Comparison of ENCODE assay signal across 17 mouse cellular contexts in genomic region chr5:30917891-30918670, GRCm38 (mm10). TPM values are rescaled to one million over a fixed set of nuclear protein-coding genes. Genes with fewer than 3 reads are reported as not detected.
A peak's percentile ranks its signal among the peaks of the same experiment; 100 is the strongest.
DNase-seq lines count a peak whose midpoint lies in the region; ATAC-seq and TF ChIP-seq lines count a peak whose summit lies in the region.
"Had no signal": no experiment of that assay in that cellular context is flagged by ENCODE, and none has a peak within 500 bp of the region (broad histone marks: within the 10 kb centered on the region; RNA-seq: fewer than 3 reads in every experiment).

No protein-coding gene starts in this region.

- no peaks in the 10 kb centered on the region for H3K9me3 ChIP-seq in forebrain, embryonic 14.5 days (replicated peaks; ENCODE audit: control insufficient read depth, low read length)
- H3K9me3 ChIP-seq in forebrain, postnatal 0 days (ENCODE audit: low read length) = no peaks in the 10 kb centered on the region
- no peaks in the 10 kb centered on the region for H3K9me3 ChIP-seq in kidney, embryonic 15.5 days (replicated peaks)
- no peaks in the 10 kb centered on the region for H3K9me3 ChIP-seq in midbrain, embryonic 16.5 days (replicated peaks; ENCODE audit: control insufficient read depth, low read length, poor library complexity, severe bottlenecking)
- H3K9me3 ChIP-seq in midbrain, postnatal 0 days (ENCODE audit: low read length) = no peaks in the 10 kb centered on the region
- no peaks in the 10 kb centered on the region for H3K9me3 ChIP-seq in stomach, postnatal 0 days (ENCODE audit: control insufficient read depth, low read length)
- H3K9me3 ChIP-seq: liver, embryonic 15.5 days; neural tube, embryonic 13.5 days had no signal

- H3K27me3 ChIP-seq in forebrain, embryonic 14.5 days (replicated peaks; ENCODE audit: control insufficient read depth, insufficient read depth, low read length) = no peaks in the 10 kb centered on the region
- no peaks in the 10 kb centered on the region for H3K27me3 ChIP-seq in forebrain, postnatal 0 days (ENCODE audit: insufficient read depth, low read length)
- no peaks in the 10 kb centered on the region for H3K27me3 ChIP-seq in kidney, embryonic 15.5 days
- no peaks in the 10 kb centered on the region for H3K27me3 ChIP-seq in midbrain, embryonic 16.5 days (ENCODE audit: control insufficient read depth, insufficient read depth, low read depth, low read length)
- H3K27me3 ChIP-seq in midbrain, postnatal 0 days (ENCODE audit: insufficient read depth, low read length) = no peaks in the 10 kb centered on the region
- H3K27me3 ChIP-seq in stomach, postnatal 0 days (ENCODE audit: control insufficient read depth, insufficient read depth, low read length) = no peaks in the 10 kb centered on the region
- H3K27me3 ChIP-seq: liver, embryonic 15.5 days had no signal

- ATAC-seq in forebrain, embryonic 14.5 days = no peak
- ATAC-seq in forebrain, postnatal 0 days = no peak
- ATAC-seq in kidney, embryonic 15.5 days (replicated peaks; ENCODE audit: low FRiP score) = no peak
- no peak for ATAC-seq in midbrain, embryonic 16.5 days
- ATAC-seq in midbrain, postnatal 0 days (ENCODE audit: low FRiP score) = no peak
- ATAC-seq in stomach, postnatal 0 days (ENCODE audit: low FRiP score, low TSS enrichment) = no peak

- H3K4me2 ChIP-seq in forebrain, embryonic 14.5 days (ENCODE audit: low read length) = no peak overlapping the region
- no peak overlapping the region for H3K4me2 ChIP-seq in forebrain, postnatal 0 days (ENCODE audit: low read depth)
- no peak overlapping the region for H3K4me2 ChIP-seq in kidney, embryonic 15.5 days
- H3K4me2 ChIP-seq in midbrain, embryonic 16.5 days (ENCODE audit: low read length) = no peak overlapping the region
- H3K4me2 ChIP-seq in midbrain, postnatal 0 days (ENCODE audit: low read depth, low read length, poor library complexity, severe bottlenecking) = no peak overlapping the region
- no peak overlapping the region for H3K4me2 ChIP-seq in stomach, postnatal 0 days (replicated peaks; ENCODE audit: low read depth)
- H3K4me2 ChIP-seq: liver, embryonic 15.5 days; neural tube, embryonic 13.5 days had no signal

- H3K36me3 ChIP-seq in forebrain, embryonic 14.5 days (ENCODE audit: control insufficient read depth, insufficient read depth, low read length) = no peaks in the 10 kb centered on the region
- H3K36me3 ChIP-seq in forebrain, postnatal 0 days (ENCODE audit: insufficient read depth) = no peaks in the 10 kb centered on the region
- peaks cover 45% of the 10 kb centered on the region for H3K36me3 ChIP-seq in kidney, embryonic 15.5 days
- H3K36me3 ChIP-seq in midbrain, embryonic 16.5 days (ENCODE audit: control insufficient read depth, insufficient read depth, low read length) = no peaks in the 10 kb centered on the region
- no peaks in the 10 kb centered on the region for H3K36me3 ChIP-seq in midbrain, postnatal 0 days (ENCODE audit: insufficient read depth, low read length)
- peaks cover 16% of the 10 kb centered on the region for H3K36me3 ChIP-seq in stomach, postnatal 0 days (ENCODE audit: control insufficient read depth, insufficient read depth, low read length)
- H3K36me3 ChIP-seq: neural tube, embryonic 13.5 days had no signal

- WGBS in forebrain, embryonic 14.5 days = 84% methylated on average over 31 of the region's 31 CpGs
- 85% methylated on average over 31 of the region's 31 CpGs for WGBS in forebrain, postnatal 0 days
- 86% methylated on average over 31 of the region's 31 CpGs for WGBS in kidney, embryonic 15.5 days
- WGBS in midbrain, embryonic 16.5 days = 84% methylated on average over 31 of the region's 31 CpGs
- WGBS in midbrain, postnatal 0 days = 86% methylated on average over 31 of the region's 31 CpGs
- WGBS in stomach, postnatal 0 days = 84% methylated on average over 31 of the region's 31 CpGs

- H3K4me1 ChIP-seq in forebrain, embryonic 14.5 days (ENCODE audit: control insufficient read depth, insufficient read depth, low read length) = peaks cover 16% of the 10 kb centered on the region
- 0 out of 2 replicates have a peak, but pooled peaks cover 4% of the 10 kb centered on the region for H3K4me1 ChIP-seq in forebrain, postnatal 0 days (ENCODE audit: insufficient read depth)
- H3K4me1 ChIP-seq in kidney, embryonic 15.5 days = peaks cover 88% of the 10 kb centered on the region
- peaks cover 15% of the 10 kb centered on the region for H3K4me1 ChIP-seq in midbrain, embryonic 16.5 days (ENCODE audit: control insufficient read depth, insufficient read depth, low read length)
- H3K4me1 ChIP-seq in midbrain, postnatal 0 days (ENCODE audit: insufficient read depth, low read length) = peaks cover 3% of the 10 kb centered on the region; the same call in 1 of the 2 replicates
- H3K4me1 ChIP-seq in stomach, postnatal 0 days (replicated peaks; ENCODE audit: control insufficient read depth, insufficient read depth) = no peaks in the 10 kb centered on the region; the same call in 1 of the 2 replicates

- no peak for DNase-seq in forebrain, embryonic 14.5 days (ENCODE audit: low spot score)
- DNase-seq in forebrain, postnatal 0 days = no peak
- no peak for DNase-seq in kidney, adult 8-10 months
- DNase-seq in midbrain, postnatal 0 days (ENCODE audit: low spot score) = no peak
- DNase-seq in stomach, postnatal 0 days (ENCODE audit: low spot score) = no peak
- no peak for DNase-seq in right cerebral cortex, adult 18-20 months
- DNase-seq: cerebellum, adult 18-20 months; gastrocnemius, postnatal 25 days; heart, postnatal 14 days; layer of hippocampus, adult 9-11 months; lung, postnatal 36 days; thymus, adult 18-20 months had no signal

- TF ChIP-seq EP300 in stomach, postnatal 0 days (optimal IDR thresholded peaks at IDR 0.05) = no peak

- H3K27ac ChIP-seq in forebrain, embryonic 14.5 days (ENCODE audit: low read depth, low read length) = no peak overlapping the region
- no peak overlapping the region for H3K27ac ChIP-seq in forebrain, postnatal 0 days (ENCODE audit: low read depth, low read length)
- H3K27ac ChIP-seq in kidney, embryonic 15.5 days = peak overlapping the region; percentile 9; the same call in 1 of the 2 replicates
- H3K27ac ChIP-seq in midbrain, embryonic 16.5 days (ENCODE audit: low read length) = no peak overlapping the region
- H3K27ac ChIP-seq in midbrain, postnatal 0 days (ENCODE audit: low read depth, low read length) = no peak overlapping the region
- no peak overlapping the region for H3K27ac ChIP-seq in stomach, postnatal 0 days (replicated peaks)
- H3K27ac ChIP-seq: liver, embryonic 15.5 days; neural tube, embryonic 13.5 days had no signal

- no peak overlapping the region for H3K4me3 ChIP-seq in forebrain, embryonic 14.5 days (ENCODE audit: low read depth, low read length)
- no peak overlapping the region for H3K4me3 ChIP-seq in forebrain, postnatal 0 days (ENCODE audit: low read depth, low read length)
- H3K4me3 ChIP-seq in kidney, embryonic 15.5 days (replicated peaks) = no peak overlapping the region
- no peak overlapping the region for H3K4me3 ChIP-seq in midbrain, embryonic 16.5 days (ENCODE audit: low read depth, low read length)
- H3K4me3 ChIP-seq in midbrain, postnatal 0 days (ENCODE audit: low read depth, low read length) = no peak overlapping the region
- no peak overlapping the region for H3K4me3 ChIP-seq in stomach, postnatal 0 days (ENCODE audit: low read depth, low read length)
- H3K4me3 ChIP-seq: erythroblast, embryonic 14.5 days; liver, embryonic 15.5 days; neural tube, embryonic 13.5 days had no signal

- TF ChIP-seq CTCF in forebrain, postnatal 0 days (IDR thresholded peaks at IDR 0.05; ENCODE audit: low read depth) = no peak
- TF ChIP-seq CTCF in midbrain, postnatal 0 days (IDR thresholded peaks at IDR 0.05) = no peak
- TF ChIP-seq CTCF in stomach, postnatal 0 days (IDR thresholded peaks at IDR 0.05; ENCODE audit: low read depth) = no peak

- H3K9ac ChIP-seq in forebrain, embryonic 14.5 days (ENCODE audit: low read length) = peak overlapping the region; percentile 8; the same call in 1 of the 2 replicates
- H3K9ac ChIP-seq in forebrain, postnatal 0 days = no peak overlapping the region
- no peak overlapping the region for H3K9ac ChIP-seq in kidney, embryonic 15.5 days
- H3K9ac ChIP-seq in midbrain, embryonic 16.5 days (ENCODE audit: low read depth, low read length) = 0 out of 2 replicates have a peak overlapping the region, but pooled peaks have one; percentile 14
- H3K9ac ChIP-seq in midbrain, postnatal 0 days (replicated peaks; ENCODE audit: low read length, poor library complexity, severe bottlenecking) = no peak overlapping the region
- peak overlapping the region; percentile 27; the same call in 1 of the 2 replicates for H3K9ac ChIP-seq in stomach, postnatal 0 days (ENCODE audit: low read length)
- H3K9ac ChIP-seq: liver, embryonic 15.5 days; neural tube, embryonic 13.5 days had no signal

RNA-seq across cellular contexts. Expression of gene Khk, which starts 3.1 kb away (rescaled TPM):
- 8.3 and 11.2 TPM in 2 replicates for polyA plus RNA-seq in forebrain, embryonic 14.5 days (2014; fragmentation: Nextera tagmentation; extraction: Ambion mirVana)
- total RNA-seq in forebrain, postnatal 0 days (2014; rRNA removed) = 4.5 and 5.3 TPM in 2 replicates
- polyA plus RNA-seq in forebrain, postnatal 0 days (2015; fragmentation: Nextera tagmentation; extraction: Ambion mirVana) = 11.7 and 13.2 TPM in 2 replicates
- polyA plus RNA-seq in kidney, embryonic 15.5 days (2015; fragmentation: Nextera tagmentation; extraction: Ambion mirVana) = 29.3 and 29.7 TPM in 2 replicates
- polyA plus RNA-seq in midbrain, embryonic 16.5 days (2015; fragmentation: Nextera tagmentation; extraction: Ambion mirVana) = 9.6 and 9.9 TPM in 2 replicates
- total RNA-seq in midbrain, postnatal 0 days (2014; rRNA removed) = 1.4 and 12.3 TPM in 2 replicates
- 14.3 and 17.6 TPM in 2 replicates for polyA plus RNA-seq in midbrain, postnatal 0 days (2015; fragmentation: Nextera tagmentation; extraction: Ambion mirVana)
- 28.4 and 33.6 TPM in 2 replicates for polyA plus RNA-seq in stomach, postnatal 0 days (2015; fragmentation: Nextera tagmentation; extraction: Ambion mirVana)

RNA-seq across cellular contexts. Expression of gene Emilin1, which starts 4.9 kb away (rescaled TPM):
- 8.6 and 11.6 TPM in 2 replicates for polyA plus RNA-seq in forebrain, embryonic 14.5 days (2014; fragmentation: Nextera tagmentation; extraction: Ambion mirVana)
- total RNA-seq in forebrain, postnatal 0 days (2014; rRNA removed) = 10.0 and 11.3 TPM in 2 replicates
- 9.6 and 10.0 TPM in 2 replicates for polyA plus RNA-seq in forebrain, postnatal 0 days (2015; fragmentation: Nextera tagmentation; extraction: Ambion mirVana)
- 258 and 306 TPM in 2 replicates for polyA plus RNA-seq in kidney, embryonic 15.5 days (2015; fragmentation: Nextera tagmentation; extraction: Ambion mirVana)
- 11.7 and 12.3 TPM in 2 replicates for polyA plus RNA-seq in midbrain, embryonic 16.5 days (2015; fragmentation: Nextera tagmentation; extraction: Ambion mirVana)
- total RNA-seq in midbrain, postnatal 0 days (2014; rRNA removed) = 7.4 and 11.8 TPM in 2 replicates
- polyA plus RNA-seq in midbrain, postnatal 0 days (2015; fragmentation: Nextera tagmentation; extraction: Ambion mirVana) = 9.0 and 9.8 TPM in 2 replicates
- polyA plus RNA-seq in stomach, postnatal 0 days (2015; fragmentation: Nextera tagmentation; extraction: Ambion mirVana) = 85.6 and 97.0 TPM in 2 replicates

RNA-seq across cellular contexts. Expression of gene Ost4, which starts 10.5 kb away (rescaled TPM):
- 265 and 340 TPM in 2 replicates for polyA plus RNA-seq in forebrain, embryonic 14.5 days (2014; fragmentation: Nextera tagmentation; extraction: Ambion mirVana)
- total RNA-seq in forebrain, postnatal 0 days (2014; rRNA removed) = 116 and 130 TPM in 2 replicates
- polyA plus RNA-seq in forebrain, postnatal 0 days (2015; fragmentation: Nextera tagmentation; extraction: Ambion mirVana) = 190 and 236 TPM in 2 replicates
- 491 and 504 TPM in 2 replicates for polyA plus RNA-seq in kidney, embryonic 15.5 days (2015; fragmentation: Nextera tagmentation; extraction: Ambion mirVana)
- 202 and 215 TPM in 2 replicates for polyA plus RNA-seq in midbrain, embryonic 16.5 days (2015; fragmentation: Nextera tagmentation; extraction: Ambion mirVana)
- 123 and 126 TPM in 2 replicates for total RNA-seq in midbrain, postnatal 0 days (2014; rRNA removed)
- polyA plus RNA-seq in midbrain, postnatal 0 days (2015; fragmentation: Nextera tagmentation; extraction: Ambion mirVana) = 175 and 201 TPM in 2 replicates
- polyA plus RNA-seq in stomach, postnatal 0 days (2015; fragmentation: Nextera tagmentation; extraction: Ambion mirVana) = 368 and 397 TPM in 2 replicates

RNA-seq across cellular contexts. Expression of gene Cgref1, which starts 27.3 kb away (rescaled TPM):
- polyA plus RNA-seq in forebrain, embryonic 14.5 days (2014; fragmentation: Nextera tagmentation; extraction: Ambion mirVana) = 21.4 and 26.2 TPM in 2 replicates
- 67.3 and 82.1 TPM in 2 replicates for total RNA-seq in forebrain, postnatal 0 days (2014; rRNA removed)
- polyA plus RNA-seq in forebrain, postnatal 0 days (2015; fragmentation: Nextera tagmentation; extraction: Ambion mirVana) = 61.0 and 63.5 TPM in 2 replicates
- polyA plus RNA-seq in kidney, embryonic 15.5 days (2015; fragmentation: Nextera tagmentation; extraction: Ambion mirVana) = 12.5 and 17.4 TPM in 2 replicates
- polyA plus RNA-seq in midbrain, embryonic 16.5 days (2015; fragmentation: Nextera tagmentation; extraction: Ambion mirVana) = 68.2 and 86.8 TPM in 2 replicates
- 162 and 185 TPM in 2 replicates for total RNA-seq in midbrain, postnatal 0 days (2014; rRNA removed)
- polyA plus RNA-seq in midbrain, postnatal 0 days (2015; fragmentation: Nextera tagmentation; extraction: Ambion mirVana) = 108 TPM in 2 replicates
- 22.5 and 24.8 TPM in 2 replicates for polyA plus RNA-seq in stomach, postnatal 0 days (2015; fragmentation: Nextera tagmentation; extraction: Ambion mirVana)
- polyA plus RNA-seq: erythroblast, embryonic 14.5 days had no signal

RNA-seq across cellular contexts. Expression of gene Agbl5, which starts 29.6 kb away (rescaled TPM):
- polyA plus RNA-seq in forebrain, embryonic 14.5 days (2014; fragmentation: Nextera tagmentation; extraction: Ambion mirVana) = 18.9 and 22.1 TPM in 2 replicates
- total RNA-seq in forebrain, postnatal 0 days (2014; rRNA removed) = 36.6 and 52.2 TPM in 2 replicates
- polyA plus RNA-seq in forebrain, postnatal 0 days (2015; fragmentation: Nextera tagmentation; extraction: Ambion mirVana) = 15.3 and 21.5 TPM in 2 replicates
- 20.6 and 25.9 TPM in 2 replicates for polyA plus RNA-seq in kidney, embryonic 15.5 days (2015; fragmentation: Nextera tagmentation; extraction: Ambion mirVana)
- 24.1 and 24.5 TPM in 2 replicates for polyA plus RNA-seq in midbrain, embryonic 16.5 days (2015; fragmentation: Nextera tagmentation; extraction: Ambion mirVana)
- 50.7 and 73.4 TPM in 2 replicates for total RNA-seq in midbrain, postnatal 0 days (2014; rRNA removed)
- 19.1 and 22.3 TPM in 2 replicates for polyA plus RNA-seq in midbrain, postnatal 0 days (2015; fragmentation: Nextera tagmentation; extraction: Ambion mirVana)
- polyA plus RNA-seq in stomach, postnatal 0 days (2015; fragmentation: Nextera tagmentation; extraction: Ambion mirVana) = 6.9 and 9.1 TPM in 2 replicates

Comparison
In these comparisons a context has a peak if more than half of its experiments do, and no peak if none do; other contexts are left out.
1. H3K9ac ChIP-seq: peak in forebrain, embryonic 14.5 days (single experiment), midbrain, embryonic 16.5 days (single experiment) and stomach, postnatal 0 days (single experiment); none in forebrain, postnatal 0 days (single experiment), kidney, embryonic 15.5 days (single experiment) and midbrain, postnatal 0 days (single experiment).